Mouse (Mus musculus) testis, adult 10 weeks (tissue): ENCODE measurements around the gene Klrk1. TPM values are rescaled to one million over a fixed set of nuclear protein-coding genes. Genes with fewer than 3 reads are reported as not detected.

Source experiments
- polyA plus RNA-seq: library from polyadenylated mRNA; stranded (reverse); fragments of 350-450 nt; fragmentation: Illumina TruSeq; extraction: RNeasy Lipid Tissue Mini Kit (QIAGEN cat#74804); gene quantifications from one replicate; pipeline ENCODE4 v1.2.3, GENCODE M21; 2014; ENCODE audit warnings: low read depth, low replicate concordance

Klrk1 gene
- 0.11 TPM for polyA plus RNA-seq

DNA sequence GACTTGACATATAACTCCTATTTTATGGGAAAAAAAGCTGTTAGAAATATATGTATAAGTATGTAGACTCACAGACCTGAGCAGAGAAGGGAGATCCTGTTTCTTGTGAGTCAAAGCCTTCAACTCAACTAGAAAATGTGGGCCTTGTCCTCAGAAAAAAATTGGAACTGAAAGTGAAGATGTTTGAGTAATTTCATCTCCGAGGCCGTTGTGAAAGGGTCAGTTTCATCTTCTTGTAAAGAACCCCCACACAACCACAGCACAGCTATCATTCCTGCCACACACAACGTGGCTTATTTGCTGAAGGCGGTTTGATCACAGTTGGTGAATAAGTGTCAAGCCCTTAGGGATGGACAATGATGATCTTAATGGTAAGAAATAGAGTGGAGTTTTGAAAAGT lies at the start of gene Klrk1:
Klrk1 (minus strand) TSS at position 130 of the 400 bp plus-strand sequence.

GRCm38 (mm10) chr6:129660589-129660988 lies 36.9 kb upstream of the Klrk1 start, which contains the start of gene Klrc2:
TSS of gene Klrc2 (minus strand) at chr6:129660689.

GRCm38 (mm10) chr6:129643237-129643636 lies 19.6 kb upstream of the Klrk1 start, which contains the start of gene Klrc3:
TSS of gene Klrc3 (minus strand) at chr6:129643337.

GRCm38 (mm10) chr6:129591508-129591907 lies 32.2 kb downstream of the Klrk1 start, which contains the start of gene Klrd1:
TSS of gene Klrd1 (plus strand) at chr6:129591782.

GRCm38 (mm10) chr6:129577605-129578004 lies 46.1 kb downstream of the Klrk1 start, which contains the start of gene Klre1:
TSS of gene Klre1 (plus strand) at chr6:129577905.

Other genes with a start within 250 kb of the Klrk1 start
- gene Clec12b, start 238.0 kb downstream of the Klrk1 start, polyA plus RNA-seq: 33.0 TPM
- 0.45 TPM for gene Clec1b, start 226.6 kb downstream of the Klrk1 start, polyA plus RNA-seq
- gene Clec9a, start 215.0 kb downstream of the Klrk1 start, polyA plus RNA-seq: not detected
- 0.15 TPM for gene Clec1a, start 171.9 kb downstream of the Klrk1 start, polyA plus RNA-seq
- gene Olr1, start 116.7 kb downstream of the Klrk1 start, polyA plus RNA-seq: 0.63 TPM
- not detected for gene Tmem52b, start 111.3 kb downstream of the Klrk1 start, polyA plus RNA-seq
- 171 TPM for gene Gabarapl1, start 90.7 kb downstream of the Klrk1 start, polyA plus RNA-seq
- 0.94 TPM for gene Klre1, start 46.0 kb downstream of the Klrk1 start, polyA plus RNA-seq
- gene Klrd1, start 32.1 kb downstream of the Klrk1 start, polyA plus RNA-seq: 0.25 TPM
- not detected for gene Klrc3, start 19.5 kb upstream of the Klrk1 start, polyA plus RNA-seq
- gene Klrc2, start 36.8 kb upstream of the Klrk1 start, polyA plus RNA-seq: not detected
- not detected for gene Klrc1, start 55.1 kb upstream of the Klrk1 start, polyA plus RNA-seq
- not detected for gene Klri1, start 93.3 kb upstream of the Klrk1 start, polyA plus RNA-seq
- not detected for gene Klri2, start 116.6 kb upstream of the Klrk1 start, polyA plus RNA-seq
- gene Gm156, start 160.4 kb upstream of the Klrk1 start, polyA plus RNA-seq: not detected
- gene Gm17631, start 238.8 kb upstream of the Klrk1 start, polyA plus RNA-seq: not detected